Mouse (Mus musculus) liver, adult 2 months (tissue): ENCODE results near the gene Aadacl2.

Experiments
- CTCF ChIP-seq: fragments of 200-500 bp; IDR thresholded peaks from 2 replicates; pipeline ENCODE4 v1.5.1; 2011; ENCODE audit warnings: low read depth, low read length, control low read depth
- POLR2A ChIP-seq: fragments of 200-500 bp; IDR thresholded peaks from 2 replicates; pipeline ENCODE4 v1.6.1; 2011; ENCODE audit warnings: low read length, control low read depth; ENCODE audit not compliant: insufficient read depth; ENCODE audit errors: extremely low read depth

DNA sequence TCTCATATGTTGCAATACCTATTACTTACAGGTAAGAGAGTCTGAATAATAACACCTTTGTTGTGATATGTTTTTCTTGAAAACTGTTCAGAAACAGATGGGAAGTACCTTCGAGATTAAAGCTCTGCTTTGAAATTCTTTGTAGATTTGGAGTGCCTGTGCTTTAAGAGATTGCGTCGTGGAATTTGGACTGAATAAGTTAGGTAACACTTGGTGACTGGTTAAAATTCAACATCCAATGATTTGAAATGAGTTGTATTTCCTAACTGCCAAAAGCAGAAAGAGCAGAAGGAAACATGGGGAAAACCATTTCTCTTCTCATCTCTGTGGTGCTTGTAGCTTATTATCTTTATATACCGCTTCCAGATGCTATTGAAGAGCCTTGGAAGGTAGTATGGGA, 25.0 kb downstream of the Aadacl2 start:
- TF ChIP-seq CTCF (no peak), POLR2A (no peak)
